Mouse (Mus musculus) embryonic facial prominence, embryonic 13.5 days (tissue): ENCODE results near the gene Cybrd1. TPM values are rescaled to one million over a fixed set of nuclear protein-coding genes. Genes with fewer than 3 reads are reported as not detected.

ENCODE experiments used
- ATAC-seq: fragments of 200-750 bp; cut with Nextera tagmentation; 2 replicates; pipeline ENCODE4 v1.8.0; 2017; ENCODE audit warnings: low read depth; ENCODE audit not compliant: insufficient number of reproducible peaks, insufficient read depth, low FRiP score, low TSS enrichment
- H3K27ac ChIP-seq: fragments of 300-500 bp; sonication (generic); 2 replicates; pipeline ENCODE4 v1.5.1; 2015; ENCODE audit warnings: moderate library complexity, mild to moderate bottlenecking, inconsistent platforms
- H3K27me3 ChIP-seq: fragments of 300-500 bp; sonication (generic); 2 replicates; pipeline ENCODE4 v1.6.1; 2015; ENCODE audit warnings: mild to moderate bottlenecking, inconsistent platforms
- H3K36me3 ChIP-seq: fragments of 300-500 bp; sonication (generic); 2 replicates; pipeline ENCODE4 v1.6.1; 2015; ENCODE audit warnings: mild to moderate bottlenecking, inconsistent platforms
- H3K4me1 ChIP-seq: fragments of 300-500 bp; sonication (generic); 2 replicates; pipeline ENCODE4 v1.6.1; 2015; ENCODE audit warnings: inconsistent platforms
- H3K4me2 ChIP-seq: fragments of 300-500 bp; sonication (generic); 2 replicates; pipeline ENCODE4 v1.6.1; 2015; ENCODE audit warnings: moderate library complexity, mild to moderate bottlenecking, inconsistent platforms
- H3K4me3 ChIP-seq: fragments of 300-500 bp; sonication (generic); 2 replicates; pipeline ENCODE4 v1.5.1; 2015; ENCODE audit warnings: mild to moderate bottlenecking, inconsistent platforms
- H3K9ac ChIP-seq: fragments of 300-500 bp; sonication (generic); 2 replicates; pipeline ENCODE4 v1.6.1; 2015; ENCODE audit warnings: mild to moderate bottlenecking, inconsistent platforms
- H3K9me3 ChIP-seq: fragments of 300-500 bp; sonication (generic); 2 replicates; pipeline ENCODE4 v1.6.1; 2016; ENCODE audit warnings: inconsistent platforms
- WGBS: fragments of 180-500 bp; shearing (Covaris S2); methylation state at CpG from one replicate; pipeline ENCODE4 v1.1.7; 2015; ENCODE audit warnings: mixed read lengths; 5-methylcytosine and 5-hydroxymethylcytosine counted together
- polyA plus RNA-seq: library from polyadenylated mRNA; unstranded; fragments of >200 nt; fragmentation: Nextera tagmentation; extraction: Ambion mirVana; gene quantifications from 2 replicates; pipeline ENCODE4 v1.2.1, GENCODE M21; 2015

Cybrd1 gene
- 4.2 and 5.4 TPM in 2 replicates for polyA plus RNA-seq

- no peaks in the 10 kb centered on the region for H3K36me3 ChIP-seq
- 2% methylated on average over 60 of the region's 60 CpGs for WGBS
- H3K9me3 ChIP-seq = peaks cover 3% of the 10 kb centered on the region; the same call in 1 of the 2 replicates
- peak within 1 kb of the TSS; percentile 78 for H3K9ac ChIP-seq
- H3K4me1 ChIP-seq = peaks cover 28% of the 10 kb centered on the region
- no peak within 1 kb of the TSS; the same call in 1 of the 2 replicates for H3K27ac ChIP-seq
- peak; percentile 48; the same call in 1 of the 2 replicates for ATAC-seq
- H3K4me3 ChIP-seq = peak within 1 kb of the TSS; percentile 62
- peak within 1 kb of the TSS; percentile 85 for H3K4me2 ChIP-seq
- H3K27me3 ChIP-seq = no peaks in the 10 kb centered on the region
These were observed at the start of gene Cybrd1 for GRCm38 (mm10) chr2:71117797-71118708. Gene Cybrd1 (plus strand): TSS chr2:71117923.

- no peaks in the 10 kb centered on the region for H3K4me1 ChIP-seq
- no peak for ATAC-seq
- no peak overlapping the region for H3K4me3 ChIP-seq
- H3K9me3 ChIP-seq = no peaks in the 10 kb centered on the region
- H3K9ac ChIP-seq = no peak overlapping the region
- no peak overlapping the region for H3K27ac ChIP-seq
- H3K4me2 ChIP-seq = no peak overlapping the region
- WGBS = 99% methylated on average over 4 of the region's 4 CpGs
- H3K36me3 ChIP-seq = peaks cover 5% of the 10 kb centered on the region; the same call in 1 of the 2 replicates
- H3K27me3 ChIP-seq = no peaks in the 10 kb centered on the region
These were observed 46.1 kb upstream of the Cybrd1 start for GRCm38 (mm10) chr2:71071601-71072000.

- H3K4me3 ChIP-seq = no peak overlapping the region
- no peaks in the 10 kb centered on the region for H3K9me3 ChIP-seq
- 86% methylated on average over 3 of the region's 3 CpGs for WGBS
- no peak overlapping the region for H3K4me2 ChIP-seq
- peaks cover 5% of the 10 kb centered on the region; the same call in 1 of the 2 replicates for H3K36me3 ChIP-seq
- no peak overlapping the region for H3K9ac ChIP-seq
- no peak overlapping the region for H3K27ac ChIP-seq
- no peak for ATAC-seq
- H3K27me3 ChIP-seq = no peaks in the 10 kb centered on the region
- no peaks in the 10 kb centered on the region for H3K4me1 ChIP-seq
These were observed 44.4 kb upstream of the Cybrd1 start for GRCm38 (mm10) chr2:71073330-71073729.

GRCm38 (mm10) chr2:71073828-71074227 is 43.9 kb upstream of the Cybrd1 start:
- H3K36me3 ChIP-seq = peaks cover 5% of the 10 kb centered on the region; the same call in 1 of the 2 replicates

GRCm38 (mm10) chr2:71082416-71082815 is 35.3 kb upstream of the Cybrd1 start:
- Histone ChIP-seq H3K9ac (no peak overlapping the region), H3K27me3 (no peaks in the 10 kb centered on the region), H3K4me2 (no peak overlapping the region), H3K4me1 (0 out of 2 replicates have a peak, but pooled peaks cover 5% of the 10 kb centered on the region), H3K4me3 (no peak overlapping the region), H3K9me3 (no peaks in the 10 kb centered on the region), H3K27ac (peak overlapping the region; percentile 75), H3K36me3 (peaks cover 10% of the 10 kb centered on the region)
- ATAC-seq = no peak
- 45% methylated on average over 7 of the region's 7 CpGs for WGBS

More at GRCm38 (mm10) chr2:71073828-71074227, 43.9 kb upstream of the Cybrd1 start:
- H3K4me3 ChIP-seq = no peak overlapping the region
- no peaks in the 10 kb centered on the region for H3K9me3 ChIP-seq
- no peak overlapping the region for H3K27ac ChIP-seq
- H3K9ac ChIP-seq = no peak overlapping the region
- no peaks in the 10 kb centered on the region for H3K27me3 ChIP-seq
- H3K4me2 ChIP-seq = no peak overlapping the region
- ATAC-seq = no peak
- H3K4me1 ChIP-seq = no peaks in the 10 kb centered on the region
- WGBS = 93% methylated on average over 3 of the region's 3 CpGs

- H3K4me1 ChIP-seq = 0 out of 2 replicates have a peak, but pooled peaks cover 5% of the 10 kb centered on the region
- peaks cover 18% of the 10 kb centered on the region for H3K36me3 ChIP-seq
- H3K9me3 ChIP-seq = no peaks in the 10 kb centered on the region
- no peak overlapping the region for H3K9ac ChIP-seq
- H3K27me3 ChIP-seq = no peaks in the 10 kb centered on the region
- no peak overlapping the region for H3K4me3 ChIP-seq
- H3K27ac ChIP-seq = no peak overlapping the region
- 90% methylated on average over 6 of the region's 6 CpGs for WGBS
- H3K4me2 ChIP-seq = no peak overlapping the region
- no peak for ATAC-seq
These were observed 34.1 kb upstream of the Cybrd1 start for GRCm38 (mm10) chr2:71083454-71084193.

- WGBS = 53% methylated on average over 3 of the region's 3 CpGs
- H3K27ac ChIP-seq = no peak overlapping the region
- ATAC-seq = no peak
- H3K9ac ChIP-seq = no peak overlapping the region
- H3K9me3 ChIP-seq = no peaks in the 10 kb centered on the region
- H3K4me3 ChIP-seq = no peak overlapping the region
- no peaks in the 10 kb centered on the region for H3K4me1 ChIP-seq
- H3K27me3 ChIP-seq = no peaks in the 10 kb centered on the region
- H3K36me3 ChIP-seq = peaks cover 29% of the 10 kb centered on the region
- H3K4me2 ChIP-seq = no peak overlapping the region
These were observed 28.0 kb upstream of the Cybrd1 start for GRCm38 (mm10) chr2:71089766-71090165.

GRCm38 (mm10) chr2:71090660-71091445 is 26.9 kb upstream of the Cybrd1 start:
- Histone ChIP-seq H3K4me1 (no peaks in the 10 kb centered on the region), H3K9ac (no peak overlapping the region), H3K9me3 (no peaks in the 10 kb centered on the region), H3K27ac (peak overlapping the region; percentile 33; the same call in 1 of the 2 replicates), H3K27me3 (no peaks in the 10 kb centered on the region), H3K36me3 (peaks cover 29% of the 10 kb centered on the region), H3K4me2 (no peak overlapping the region), H3K4me3 (no peak overlapping the region)
- 70% methylated on average over 4 of the region's 4 CpGs for WGBS
- ATAC-seq = no peak

GRCm38 (mm10) chr2:71096170-71096569 is 21.6 kb upstream of the Cybrd1 start:
- WGBS = 82% methylated on average over 7 of the region's 7 CpGs
- H3K27ac ChIP-seq = no peak overlapping the region
- H3K27me3 ChIP-seq = no peaks in the 10 kb centered on the region
- H3K4me2 ChIP-seq = no peak overlapping the region
- ATAC-seq = no peak
- H3K4me1 ChIP-seq = no peaks in the 10 kb centered on the region
- peaks cover 10% of the 10 kb centered on the region; the same call in 1 of the 2 replicates for H3K36me3 ChIP-seq
- no peak overlapping the region for H3K4me3 ChIP-seq
- H3K9me3 ChIP-seq = no peaks in the 10 kb centered on the region
- H3K9ac ChIP-seq = no peak overlapping the region

GRCm38 (mm10) chr2:71102621-71103291 is 15.0 kb upstream of the Cybrd1 start:
- no peak overlapping the region for H3K4me3 ChIP-seq
- H3K9ac ChIP-seq = no peak overlapping the region
- H3K4me2 ChIP-seq = no peak overlapping the region
- no peaks in the 10 kb centered on the region for H3K36me3 ChIP-seq
- no peak for ATAC-seq
- peak overlapping the region; percentile 23; the same call in 1 of the 2 replicates for H3K27ac ChIP-seq
- WGBS = 60% methylated on average over 10 of the region's 10 CpGs
- no peaks in the 10 kb centered on the region for H3K27me3 ChIP-seq
- peaks cover 6% of the 10 kb centered on the region for H3K4me1 ChIP-seq
- H3K9me3 ChIP-seq = no peaks in the 10 kb centered on the region
